Mouse (Mus musculus): ENCODE results near the gene Satb1. TPM values are rescaled to one million over a fixed set of nuclear protein-coding genes. Genes with fewer than 3 reads are reported as not detected.

Gene Satb1
- polyA plus RNA-seq, 1 experiment from 2014 or later, result 0.81 TPM

- no peaks in the 10 kb centered on the region for H3K9me3 ChIP-seq (replicated peaks; ENCODE audit: control insufficient read depth, low read length)
- no peaks in the 10 kb centered on the region for H3K4me1 ChIP-seq (ENCODE audit: control insufficient read depth, low read depth, low read length)
- no peak for ATAC-seq (ENCODE audit: low read depth)
- no peak overlapping the region for H3K27ac ChIP-seq (ENCODE audit: low read length)
- no peaks in the 10 kb centered on the region for H3K36me3 ChIP-seq (ENCODE audit: control insufficient read depth, insufficient read depth)
- H3K4me3 ChIP-seq (ENCODE audit: low read depth, low read length), result no peak overlapping the region
- no peak overlapping the region for H3K9ac ChIP-seq (ENCODE audit: low read depth, low read length)
- no peak overlapping the region for H3K4me2 ChIP-seq (ENCODE audit: low read depth, low read length)
- 70% methylated on average over 6 of the region's 6 CpGs for WGBS (ENCODE audit: insufficient replicate concordance)
- no peaks in the 10 kb centered on the region for H3K27me3 ChIP-seq (ENCODE audit: control insufficient read depth, insufficient read depth, low read depth, low read length)
Observed at GRCm38 (mm10) chr17:51789777-51790176, 43.3 kb downstream of the Satb1 start.

GRCm38 (mm10) chr17:51789098-51789497, 44.0 kb downstream of the Satb1 start:
- Histone ChIP-seq H3K4me1 (ENCODE audit: control insufficient read depth, low read depth, low read length) (no peaks in the 10 kb centered on the region), H3K9ac (ENCODE audit: low read depth, low read length) (no peak overlapping the region), H3K9me3 (replicated peaks; ENCODE audit: control insufficient read depth, low read length) (no peaks in the 10 kb centered on the region), H3K27ac (ENCODE audit: low read length) (no peak overlapping the region), H3K4me2 (ENCODE audit: low read depth, low read length) (no peak overlapping the region), H3K27me3 (ENCODE audit: control insufficient read depth, insufficient read depth, low read depth, low read length) (no peaks in the 10 kb centered on the region), H3K36me3 (ENCODE audit: control insufficient read depth, insufficient read depth) (no peaks in the 10 kb centered on the region), H3K4me3 (ENCODE audit: low read depth, low read length) (no peak overlapping the region)
- ATAC-seq (ENCODE audit: low read depth), result no peak
- WGBS (ENCODE audit: insufficient replicate concordance), result 67% methylated on average over 4 of the region's 4 CpGs

- Histone ChIP-seq H3K9me3 (replicated peaks; ENCODE audit: control insufficient read depth, low read length) (no peaks in the 10 kb centered on the region), H3K36me3 (ENCODE audit: control insufficient read depth, insufficient read depth) (no peaks in the 10 kb centered on the region), H3K9ac (ENCODE audit: low read depth, low read length) (no peak overlapping the region), H3K27me3 (ENCODE audit: control insufficient read depth, insufficient read depth, low read depth, low read length) (no peaks in the 10 kb centered on the region), H3K4me1 (ENCODE audit: control insufficient read depth, low read depth, low read length) (no peaks in the 10 kb centered on the region), H3K27ac (ENCODE audit: low read length) (no peak overlapping the region), H3K4me3 (ENCODE audit: low read depth, low read length) (no peak overlapping the region), H3K4me2 (ENCODE audit: low read depth, low read length) (no peak overlapping the region)
- 67% methylated on average over 2 of the region's 2 CpGs for WGBS (ENCODE audit: insufficient replicate concordance)
- no peak for ATAC-seq (ENCODE audit: low read depth)
Observed at GRCm38 (mm10) chr17:51787955-51788354, 45.1 kb downstream of the Satb1 start.

GRCm38 (mm10) chr17:51786050-51786449, 47.0 kb downstream of the Satb1 start:
- Histone ChIP-seq H3K4me1 (ENCODE audit: control insufficient read depth, low read depth, low read length) (no peaks in the 10 kb centered on the region), H3K36me3 (ENCODE audit: control insufficient read depth, insufficient read depth) (no peaks in the 10 kb centered on the region), H3K27ac (ENCODE audit: low read length) (no peak overlapping the region), H3K4me3 (ENCODE audit: low read depth, low read length) (no peak overlapping the region), H3K9ac (ENCODE audit: low read depth, low read length) (no peak overlapping the region), H3K4me2 (ENCODE audit: low read depth, low read length) (no peak overlapping the region), H3K27me3 (ENCODE audit: control insufficient read depth, insufficient read depth, low read depth, low read length) (no peaks in the 10 kb centered on the region), H3K9me3 (replicated peaks; ENCODE audit: control insufficient read depth, low read length) (no peaks in the 10 kb centered on the region)
- ATAC-seq (ENCODE audit: low read depth), result no peak
- 62% methylated on average over 2 of the region's 2 CpGs for WGBS (ENCODE audit: insufficient replicate concordance)

- H3K9ac ChIP-seq (ENCODE audit: low read depth, low read length), result no peak overlapping the region
- 31% methylated on average over 9 of the region's 9 CpGs for WGBS (ENCODE audit: insufficient replicate concordance)
- ATAC-seq (ENCODE audit: low read depth), result no peak
Observed at GRCm38 (mm10) chr17:51784935-51785334, 48.2 kb downstream of the Satb1 start.

GRCm38 (mm10) chr17:51783591-51784279, 49.4 kb downstream of the Satb1 start:
- no peaks in the 10 kb centered on the region for H3K27me3 ChIP-seq (ENCODE audit: control insufficient read depth, insufficient read depth, low read depth, low read length)
- H3K36me3 ChIP-seq (ENCODE audit: control insufficient read depth, insufficient read depth), result no peaks in the 10 kb centered on the region
- no peak for ATAC-seq (ENCODE audit: low read depth)
- H3K4me3 ChIP-seq (ENCODE audit: low read depth, low read length), result no peak overlapping the region
- no peaks in the 10 kb centered on the region for H3K9me3 ChIP-seq (replicated peaks; ENCODE audit: control insufficient read depth, low read length)
- 51% methylated on average over 8 of the region's 8 CpGs for WGBS (ENCODE audit: insufficient replicate concordance)
- no peaks in the 10 kb centered on the region for H3K4me1 ChIP-seq (ENCODE audit: control insufficient read depth, low read depth, low read length)
- no peak overlapping the region for H3K27ac ChIP-seq (ENCODE audit: low read length)
- no peak overlapping the region for H3K4me2 ChIP-seq (ENCODE audit: low read depth, low read length)
- no peak overlapping the region for H3K9ac ChIP-seq (ENCODE audit: low read depth, low read length)

More at GRCm38 (mm10) chr17:51784935-51785334, 48.2 kb downstream of the Satb1 start:
- H3K4me2 ChIP-seq (ENCODE audit: low read depth, low read length), result no peak overlapping the region
- H3K27me3 ChIP-seq (ENCODE audit: control insufficient read depth, insufficient read depth, low read depth, low read length), result no peaks in the 10 kb centered on the region
- no peak overlapping the region for H3K27ac ChIP-seq (ENCODE audit: low read length)
- H3K9me3 ChIP-seq (replicated peaks; ENCODE audit: control insufficient read depth, low read length), result no peaks in the 10 kb centered on the region
- no peaks in the 10 kb centered on the region for H3K36me3 ChIP-seq (ENCODE audit: control insufficient read depth, insufficient read depth)
- no peaks in the 10 kb centered on the region for H3K4me1 ChIP-seq (ENCODE audit: control insufficient read depth, low read depth, low read length)
- H3K4me3 ChIP-seq (ENCODE audit: low read depth, low read length), result no peak overlapping the region

GRCm38 (mm10) chr17:51780036-51780435, 53.1 kb downstream of the Satb1 start:
- 81% methylated on average over 11 of the region's 11 CpGs for WGBS (ENCODE audit: insufficient replicate concordance)
- Histone ChIP-seq H3K9ac (ENCODE audit: low read depth, low read length) (no peak overlapping the region), H3K4me2 (ENCODE audit: low read depth, low read length) (no peak overlapping the region)

GRCm38 (mm10) chr17:51778961-51779360, 54.1 kb downstream of the Satb1 start:
- Histone ChIP-seq H3K27ac (ENCODE audit: low read length) (no peak overlapping the region), H3K27me3 (ENCODE audit: control insufficient read depth, insufficient read depth, low read depth, low read length) (no peaks in the 10 kb centered on the region), H3K36me3 (ENCODE audit: control insufficient read depth, insufficient read depth) (no peaks in the 10 kb centered on the region), H3K4me1 (ENCODE audit: control insufficient read depth, low read depth, low read length) (no peaks in the 10 kb centered on the region), H3K9me3 (replicated peaks; ENCODE audit: control insufficient read depth, low read length) (no peaks in the 10 kb centered on the region), H3K9ac (ENCODE audit: low read depth, low read length) (no peak overlapping the region), H3K4me2 (ENCODE audit: low read depth, low read length) (no peak overlapping the region), H3K4me3 (ENCODE audit: low read depth, low read length) (no peak overlapping the region)
- ATAC-seq (ENCODE audit: low read depth), result no peak
- 57% methylated on average over 2 of the region's 2 CpGs for WGBS (ENCODE audit: insufficient replicate concordance)

More at GRCm38 (mm10) chr17:51780036-51780435, 53.1 kb downstream of the Satb1 start:
- no peak overlapping the region for H3K27ac ChIP-seq (ENCODE audit: low read length)
- H3K9me3 ChIP-seq (replicated peaks; ENCODE audit: control insufficient read depth, low read length), result no peaks in the 10 kb centered on the region
- H3K36me3 ChIP-seq (ENCODE audit: control insufficient read depth, insufficient read depth), result no peaks in the 10 kb centered on the region
- H3K4me3 ChIP-seq (ENCODE audit: low read depth, low read length), result no peak overlapping the region
- no peaks in the 10 kb centered on the region for H3K27me3 ChIP-seq (ENCODE audit: control insufficient read depth, insufficient read depth, low read depth, low read length)
- H3K4me1 ChIP-seq (ENCODE audit: control insufficient read depth, low read depth, low read length), result no peaks in the 10 kb centered on the region
- no peak for ATAC-seq (ENCODE audit: low read depth)

- H3K36me3 ChIP-seq (ENCODE audit: control insufficient read depth, insufficient read depth), result no peaks in the 10 kb centered on the region
- no peak overlapping the region for H3K9ac ChIP-seq (ENCODE audit: low read depth, low read length)
- no peak overlapping the region for H3K27ac ChIP-seq (ENCODE audit: low read length)
- H3K9me3 ChIP-seq (replicated peaks; ENCODE audit: control insufficient read depth, low read length), result no peaks in the 10 kb centered on the region
- no peak for ATAC-seq (ENCODE audit: low read depth)
- no peaks in the 10 kb centered on the region for H3K4me1 ChIP-seq (ENCODE audit: control insufficient read depth, low read depth, low read length)
- 62% methylated on average over 1 of the region's 1 CpGs for WGBS (ENCODE audit: insufficient replicate concordance)
- no peaks in the 10 kb centered on the region for H3K27me3 ChIP-seq (ENCODE audit: control insufficient read depth, insufficient read depth, low read depth, low read length)
- H3K4me2 ChIP-seq (ENCODE audit: low read depth, low read length), result no peak overlapping the region
- H3K4me3 ChIP-seq (ENCODE audit: low read depth, low read length), result no peak overlapping the region
Observed at GRCm38 (mm10) chr17:51777813-51778212, 55.3 kb downstream of the Satb1 start.
